Mouse (Mus musculus) G1E (cell line): ENCODE measurements at regions not wholly inside any gene's neighbourhood (a gene's known extent, or its start where the extent isn't known, plus 50 kb on each side); places are given as distances from the start of the nearest gene placed in this dataset.

Experiments used
- CTCF ChIP-seq: IDR thresholded peaks from 2 replicates; pipeline ENCODE4 v1.5.1; 2012; ENCODE audit warnings: low read depth, low read length, inconsistent platforms, mixed read lengths
- GATA1 ChIP-seq: IDR thresholded peaks from 2 replicates; pipeline ENCODE4 v1.6.1; 2012; ENCODE audit warnings: borderline replicate concordance, low read length, inconsistent platforms, mixed read lengths
- TAL1 ChIP-seq: conservative IDR thresholded peaks from 2 replicates; pipeline ENCODE4 v1.6.1; 2012; ENCODE audit warnings: low read depth, low read length, inconsistent platforms, mixed read lengths

DNA sequence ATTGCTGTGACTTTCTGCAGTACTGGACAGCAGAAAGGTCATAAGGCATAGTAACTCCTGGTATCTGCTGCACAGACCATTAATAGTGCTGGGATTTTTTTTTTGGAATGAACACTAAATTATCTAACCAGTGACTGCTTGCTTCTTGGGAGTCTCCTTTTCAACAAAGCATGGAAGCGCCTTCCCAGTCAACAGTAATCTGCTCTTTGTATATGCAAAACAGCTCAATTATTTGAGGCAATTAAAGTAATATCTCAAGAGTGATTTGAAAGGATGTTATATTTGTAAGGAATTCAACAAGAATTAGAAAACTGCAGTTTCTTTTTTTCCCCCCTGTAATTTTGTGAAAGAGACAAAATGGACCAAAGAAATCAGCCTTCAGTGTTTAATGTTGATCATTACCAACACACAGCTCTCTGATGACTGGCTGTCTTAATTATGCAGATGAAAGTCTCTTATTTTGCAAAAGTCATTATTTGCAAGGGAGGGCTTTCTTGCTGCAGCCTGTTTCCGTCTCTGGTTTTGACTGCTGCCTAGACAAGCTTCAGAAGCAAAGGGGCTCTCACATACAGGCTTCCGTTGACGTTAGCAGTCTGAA, 260.3 kb upstream of the Arpp21 start:
- TF ChIP-seq TAL1 (no peak), CTCF (no peak), GATA1 (no peak)
